Mouse (Mus musculus) lung, embryonic 16.5 days (tissue): Measurements from ENCODE around the gene Map1lc3b. TPM values are rescaled to one million over a fixed set of nuclear protein-coding genes. Genes with fewer than 3 reads are reported as not detected.

Experiments
- ATAC-seq: fragments of 200-750 bp; cut with Nextera tagmentation; 2 replicates; pipeline ENCODE4 v1.8.0; 2017; ENCODE audit warnings: low read depth, mild to moderate bottlenecking, moderate library complexity
- H3K27ac ChIP-seq: fragments of 300-500 bp; sonication (generic); 2 replicates; pipeline ENCODE4 v1.5.1; 2014; ENCODE audit warnings: mild to moderate bottlenecking, control low read depth, low read length
- H3K27me3 ChIP-seq: fragments of 300-500 bp; sonication (generic); 2 replicates; pipeline ENCODE4 v1.6.1; 2014; ENCODE audit warnings: low read depth, low read length, mixed read lengths; ENCODE audit not compliant: control insufficient read depth, insufficient read depth
- H3K36me3 ChIP-seq: fragments of 300-500 bp; sonication (generic); 2 replicates; pipeline ENCODE4 v1.6.1; 2014; ENCODE audit warnings: low read length; ENCODE audit not compliant: control insufficient read depth, insufficient read depth
- H3K4me1 ChIP-seq: fragments of 300-500 bp; sonication (generic); replicated peaks from 2 replicates; pipeline ENCODE4 v1.6.1; 2014; ENCODE audit warnings: low read length, mixed read lengths; ENCODE audit not compliant: control insufficient read depth, insufficient read depth
- H3K4me2 ChIP-seq: fragments of 300-500 bp; sonication (generic); 2 replicates; pipeline ENCODE4 v1.6.1; 2014; ENCODE audit warnings: low read depth, low read length, control low read depth
- H3K4me3 ChIP-seq: fragments of 300-500 bp; sonication (generic); 2 replicates; pipeline ENCODE4 v1.5.1; 2014; ENCODE audit warnings: mild to moderate bottlenecking, low read length, control low read depth
- H3K9ac ChIP-seq: fragments of 300-500 bp; sonication (generic); 2 replicates; pipeline ENCODE4 v1.6.1; 2014; ENCODE audit warnings: low read length, control low read depth
- H3K9me3 ChIP-seq: fragments of 300-500 bp; sonication (generic); 2 replicates; pipeline ENCODE4 v1.6.1; 2016; ENCODE audit warnings: low read length; ENCODE audit not compliant: control insufficient read depth
- WGBS: fragments of 180-500 bp; shearing (Covaris S2); extraction: QIAGEN DNeasy Blood & Tissue Kit; methylation state at CpG from one replicate; pipeline ENCODE4 v1.1.7; 2014; 5-methylcytosine and 5-hydroxymethylcytosine counted together
- polyA plus RNA-seq: library from polyadenylated mRNA; unstranded; fragments of >200 nt; fragmentation: Nextera tagmentation; extraction: Ambion mirVana; gene quantifications from 2 replicates; pipeline ENCODE4 v1.2.1, GENCODE M21; 2015

Map1lc3b gene
- polyA plus RNA-seq, 1 experiment from 2014 or later, result 211 TPM

- H3K9me3 ChIP-seq, result no peaks in the 10 kb centered on the region
- WGBS, result 59% methylated on average over 6 of the region's 6 CpGs
- no peak overlapping the region for H3K9ac ChIP-seq
- no peaks in the 10 kb centered on the region for H3K27me3 ChIP-seq
- H3K4me3 ChIP-seq, result no peak overlapping the region
- H3K27ac ChIP-seq, result no peak overlapping the region
- H3K4me2 ChIP-seq, result no peak overlapping the region
- no peaks in the 10 kb centered on the region for H3K36me3 ChIP-seq
- H3K4me1 ChIP-seq, result peaks cover 18% of the 10 kb centered on the region; the same call in 1 of the 2 replicates
- no peak for ATAC-seq
Measured at GRCm38 (mm10) chr8:121568321-121568720, 21.8 kb upstream of the Map1lc3b start.

- Histone ChIP-seq H3K27ac (peak overlapping the region; percentile 61), H3K4me1 (peaks cover 21% of the 10 kb centered on the region; the same call in 1 of the 2 replicates), H3K9me3 (no peaks in the 10 kb centered on the region), H3K36me3 (no peaks in the 10 kb centered on the region), H3K4me3 (peak overlapping the region; percentile 28), H3K27me3 (no peaks in the 10 kb centered on the region), H3K4me2 (peak overlapping the region; percentile 43), H3K9ac (peak overlapping the region; percentile 43)
- peak; percentile 31 for ATAC-seq
- WGBS, result 45% methylated on average over 21 of the region's 21 CpGs
Measured at GRCm38 (mm10) chr8:121570335-121570734, 19.8 kb upstream of the Map1lc3b start.

- Histone ChIP-seq H3K4me1 (peaks cover 21% of the 10 kb centered on the region; the same call in 1 of the 2 replicates), H3K9ac (peak overlapping the region; percentile 24), H3K9me3 (no peaks in the 10 kb centered on the region), H3K4me3 (peak overlapping the region; percentile 28), H3K27me3 (no peaks in the 10 kb centered on the region), H3K36me3 (no peaks in the 10 kb centered on the region), H3K4me2 (peak overlapping the region; percentile 43), H3K27ac (peak overlapping the region; percentile 61)
- ATAC-seq, result peak; percentile 47
- 48% methylated on average over 17 of the region's 17 CpGs for WGBS
Measured at GRCm38 (mm10) chr8:121570801-121571200, 19.4 kb upstream of the Map1lc3b start.

- Histone ChIP-seq H3K4me1 (peaks cover 26% of the 10 kb centered on the region), H3K4me2 (no peak overlapping the region), H3K27ac (no peak overlapping the region), H3K9ac (no peak overlapping the region), H3K27me3 (no peaks in the 10 kb centered on the region), H3K9me3 (no peaks in the 10 kb centered on the region), H3K4me3 (no peak overlapping the region), H3K36me3 (no peaks in the 10 kb centered on the region)
- no peak for ATAC-seq
- 68% methylated on average over 7 of the region's 7 CpGs for WGBS
Measured at GRCm38 (mm10) chr8:121572121-121572520, 18.0 kb upstream of the Map1lc3b start.

- H3K36me3 ChIP-seq, result no peaks in the 10 kb centered on the region
- no peak overlapping the region for H3K4me3 ChIP-seq
- H3K27me3 ChIP-seq, result no peaks in the 10 kb centered on the region
- H3K4me1 ChIP-seq, result peaks cover 34% of the 10 kb centered on the region
- no peaks in the 10 kb centered on the region for H3K9me3 ChIP-seq
- no peak overlapping the region for H3K4me2 ChIP-seq
- H3K9ac ChIP-seq, result no peak overlapping the region
- WGBS, result 25% methylated on average over 3 of the region's 3 CpGs
- H3K27ac ChIP-seq, result no peak overlapping the region
- peak; percentile 47; the same call in 1 of the 2 replicates for ATAC-seq
Measured at GRCm38 (mm10) chr8:121573275-121573674, 16.9 kb upstream of the Map1lc3b start.

- no peak overlapping the region for H3K9ac ChIP-seq
- H3K4me2 ChIP-seq, result no peak overlapping the region
- 89% methylated on average over 3 of the region's 3 CpGs for WGBS
- no peak overlapping the region for H3K27ac ChIP-seq
- H3K4me1 ChIP-seq, result peaks cover 24% of the 10 kb centered on the region
- no peaks in the 10 kb centered on the region for H3K27me3 ChIP-seq
- no peak overlapping the region for H3K4me3 ChIP-seq
- no peaks in the 10 kb centered on the region for H3K9me3 ChIP-seq
- no peak for ATAC-seq
- H3K36me3 ChIP-seq, result no peaks in the 10 kb centered on the region
Measured at GRCm38 (mm10) chr8:121575661-121576060, 14.5 kb upstream of the Map1lc3b start.

GRCm38 (mm10) chr8:121577751-121578675, 12.1 kb upstream of the Map1lc3b start:
- H3K36me3 ChIP-seq, result no peaks in the 10 kb centered on the region
- peak overlapping the region; percentile 90 for H3K4me3 ChIP-seq
- peaks cover 19% of the 10 kb centered on the region for H3K4me1 ChIP-seq
- no peaks in the 10 kb centered on the region for H3K27me3 ChIP-seq
- peak overlapping the region; percentile 89 for H3K9ac ChIP-seq
- peak overlapping the region; percentile 90 for H3K4me2 ChIP-seq
- no peaks in the 10 kb centered on the region for H3K9me3 ChIP-seq
- peak; percentile 53; the same call in 1 of the 2 replicates for ATAC-seq
- peak overlapping the region; percentile 36; the same call in 1 of the 2 replicates for H3K27ac ChIP-seq
- WGBS, result 2% methylated on average over 42 of the region's 44 CpGs

- peak within 1 kb of the TSS; percentile 90 for H3K4me3 ChIP-seq
- no peaks in the 10 kb centered on the region for H3K36me3 ChIP-seq
- peak within 1 kb of the TSS; percentile 36; the same call in 1 of the 2 replicates for H3K27ac ChIP-seq
- H3K9ac ChIP-seq, result peak within 1 kb of the TSS; percentile 89
- peaks cover 13% of the 10 kb centered on the region for H3K4me1 ChIP-seq
- H3K4me2 ChIP-seq, result peak within 1 kb of the TSS; percentile 90
- H3K27me3 ChIP-seq, result no peaks in the 10 kb centered on the region
- H3K9me3 ChIP-seq, result no peaks in the 10 kb centered on the region
- 1% methylated on average over 45 of the region's 63 CpGs for WGBS
- ATAC-seq, result peak; percentile 93
Measured at GRCm38 (mm10) chr8:121578676-121579451, 11.3 kb upstream of the Map1lc3b start, which contains the start of gene Fbxo31. Gene Fbxo31, minus strand, starts transcription at chr8:121578806.

- Histone ChIP-seq H3K4me3 (no peak overlapping the region), H3K9me3 (no peaks in the 10 kb centered on the region), H3K27ac (no peak overlapping the region), H3K4me2 (no peak overlapping the region), H3K9ac (no peak overlapping the region), H3K36me3 (no peaks in the 10 kb centered on the region), H3K27me3 (no peaks in the 10 kb centered on the region), H3K4me1 (peaks cover 13% of the 10 kb centered on the region)
- ATAC-seq, result no peak
- WGBS, result 6% methylated on average over 9 of the region's 9 CpGs
Measured at GRCm38 (mm10) chr8:121580465-121580864, 9.7 kb upstream of the Map1lc3b start.
